Mouse (Mus musculus) adipocyte (in vitro differentiated cells): ENCODE data around the gene Cacna1g.
"Not testable (repeated sequence)": the region's sequence is repeated elsewhere in the genome, so short reads cannot be mapped to it uniquely, and the experiment has no call there.

Experiments used
- DNase-seq: peaks from one replicate; pipeline ENCODE4 v3.0.0-alpha.2; 2016; ENCODE audit warnings: low spot score

Gene Cacna1g

DNA sequence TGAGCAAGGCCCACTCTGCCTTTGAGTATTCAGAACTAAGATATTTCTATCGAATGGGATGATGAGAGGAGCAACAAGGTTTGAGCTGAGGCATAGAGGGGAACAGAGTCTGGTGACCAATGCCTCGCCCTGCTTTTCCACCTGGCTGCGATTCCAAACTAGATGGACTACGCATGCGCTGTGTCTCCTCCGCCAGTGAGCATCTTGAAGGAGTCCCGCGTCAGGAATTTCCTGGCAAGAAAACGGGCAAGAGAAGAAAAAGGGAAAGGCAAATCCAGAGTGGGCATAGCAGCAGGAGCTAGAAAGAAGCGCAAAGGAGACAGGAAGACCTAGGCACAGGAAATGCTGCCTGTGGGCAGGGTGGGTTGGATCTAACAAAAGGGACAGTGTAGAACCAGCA lies 70.2 kb downstream of the Cacna1g start:
- no peak for DNase-seq

DNA sequence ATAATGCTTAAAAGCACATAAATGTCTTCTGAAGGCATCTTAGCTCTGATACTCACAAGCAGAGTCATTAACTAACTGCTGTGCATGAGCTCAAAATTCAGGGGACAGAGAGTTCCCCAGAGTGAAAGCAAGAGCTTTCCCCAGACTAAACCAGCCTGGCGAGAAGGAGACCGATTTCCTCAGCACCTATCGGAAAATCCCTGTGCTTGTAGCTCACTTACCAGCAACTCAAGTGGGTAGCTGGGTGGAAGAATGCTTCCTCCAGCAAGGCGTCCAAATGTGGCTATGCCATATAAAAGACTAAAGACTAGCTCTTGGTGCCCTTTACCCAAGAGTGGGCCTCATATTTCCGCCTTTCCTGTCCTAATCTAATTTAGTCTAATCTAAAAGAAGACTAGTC lies 71.3 kb downstream of the Cacna1g start:
- DNase-seq = no peak

DNA sequence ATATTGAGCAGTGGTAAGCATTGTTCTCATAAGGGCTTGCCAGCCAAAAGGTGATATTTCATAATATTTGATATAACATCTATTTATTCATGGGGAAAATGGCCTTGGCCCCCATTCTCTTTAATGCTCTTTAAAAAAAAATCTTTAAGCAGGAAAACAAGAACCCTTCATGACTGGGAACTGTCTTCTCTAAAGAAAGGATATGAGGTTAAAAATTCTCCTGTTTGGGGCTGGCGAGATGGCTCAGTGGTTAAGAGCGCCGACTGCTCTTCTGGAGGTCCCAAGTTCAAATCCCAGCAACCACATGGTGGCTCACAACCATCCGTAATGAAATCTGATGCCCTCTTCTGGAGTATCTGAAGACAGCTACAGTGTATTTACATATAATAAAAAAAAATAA lies 72.0 kb downstream of the Cacna1g start:
- not testable (repeated sequence) for DNase-seq

DNA sequence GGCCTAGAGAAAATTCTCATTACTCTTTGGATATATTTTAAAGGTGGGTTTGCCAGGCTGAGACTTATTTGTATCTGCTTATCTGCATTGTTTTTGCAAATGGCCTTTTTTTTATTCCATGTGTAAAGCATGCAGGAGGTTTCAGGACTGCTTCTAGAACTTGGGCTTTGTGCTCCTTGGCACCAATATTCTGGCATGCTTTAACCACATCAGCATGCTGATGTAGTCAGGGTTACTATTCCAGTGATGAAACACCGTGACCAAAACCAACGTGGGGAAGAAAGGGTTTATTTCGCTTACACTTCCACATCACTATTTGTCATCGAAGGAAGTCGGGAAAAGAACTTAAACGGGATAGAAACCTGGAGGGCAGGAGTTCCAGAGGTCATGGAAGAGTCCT lies 73.0 kb downstream of the Cacna1g start:
- DNase-seq = peak; percentile 67

DNA sequence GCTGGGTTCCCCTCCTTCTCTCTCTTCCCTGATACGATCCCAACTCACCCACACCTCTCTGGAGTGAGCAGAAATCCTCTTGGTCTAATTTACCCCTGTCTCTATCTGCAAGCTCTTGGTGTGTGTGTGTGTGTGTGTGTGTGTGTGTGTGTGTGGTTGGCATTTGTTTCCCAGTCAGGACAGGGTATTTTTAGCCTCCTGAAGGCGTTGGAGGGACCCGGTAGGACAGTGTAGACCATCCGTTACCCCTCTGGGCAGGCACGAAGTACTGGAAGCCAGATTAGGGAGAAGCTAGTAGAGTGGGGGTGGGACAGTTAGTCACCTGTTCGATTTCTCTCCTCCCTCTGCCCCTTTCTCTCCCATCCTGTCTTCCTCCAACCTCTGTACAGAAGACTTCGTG lies 79.9 kb downstream of the Cacna1g start:
- no peak for DNase-seq

DNA sequence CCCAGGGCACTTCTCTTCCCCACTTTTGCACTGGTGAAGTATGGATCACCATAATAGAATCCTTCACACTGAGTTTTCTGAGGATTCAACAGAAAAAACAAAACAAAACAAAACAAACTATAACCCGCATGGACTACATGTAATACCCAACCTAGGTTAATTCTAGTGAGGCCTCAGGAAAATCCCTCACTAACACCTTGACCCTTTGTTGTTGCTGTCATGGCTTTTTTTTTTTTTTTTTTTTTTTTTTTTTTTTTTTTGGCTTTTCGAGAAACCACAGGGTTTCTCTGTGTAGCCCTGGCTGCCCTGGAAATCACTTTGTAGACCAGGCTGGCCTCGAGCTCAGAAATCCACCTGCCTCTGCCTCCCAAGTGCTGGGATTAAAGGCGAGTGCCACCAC lies 80.5 kb downstream of the Cacna1g start:
- DNase-seq = not testable (repeated sequence)

DNA sequence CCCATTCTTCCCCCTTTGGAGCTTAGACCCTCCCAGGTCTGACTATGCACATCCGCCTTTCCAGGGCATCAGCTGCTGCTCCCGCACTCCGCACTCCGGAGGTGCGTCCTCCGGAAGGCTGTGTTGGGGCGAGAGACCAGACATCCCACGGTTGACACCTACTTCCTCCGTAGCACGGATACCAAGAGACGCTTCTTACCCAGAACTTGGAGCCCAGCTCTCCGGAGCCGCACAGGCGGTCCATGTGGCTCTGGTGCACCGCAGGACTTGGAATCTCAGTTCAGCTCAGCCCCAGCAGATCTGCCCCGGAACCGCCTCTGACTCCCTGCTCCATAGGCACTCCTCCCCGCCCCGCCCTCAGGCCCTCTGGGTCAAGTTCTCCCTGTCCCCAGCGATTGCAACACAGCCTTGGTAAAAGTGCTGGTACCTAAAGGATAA lies 81.3 kb downstream of the Cacna1g start, which contains the start of gene Abcc3:
Gene Abcc3, minus strand, starts transcription at position 326 of the 438 bp plus-strand sequence.
- no peak for DNase-seq

DNA sequence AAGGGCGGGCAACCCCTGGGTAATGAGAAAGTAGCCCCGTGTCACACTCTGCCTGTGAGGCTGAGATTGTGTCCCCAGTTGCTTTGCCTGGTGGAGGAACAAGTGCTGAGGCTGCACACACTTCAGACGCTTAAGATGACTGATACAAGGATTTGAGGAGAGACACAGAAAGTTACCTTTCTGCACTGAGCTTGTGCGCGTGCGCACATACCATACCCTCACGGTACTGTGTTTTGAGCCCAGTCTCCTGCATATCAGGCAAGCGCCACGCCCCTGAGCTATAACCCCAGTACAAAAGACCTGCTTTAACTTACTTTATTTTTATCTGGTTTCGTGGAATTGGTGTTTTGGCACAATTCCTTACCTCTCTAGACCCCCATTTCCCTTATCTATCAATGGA lies 82.3 kb downstream of the Cacna1g start:
- no peak for DNase-seq

DNA sequence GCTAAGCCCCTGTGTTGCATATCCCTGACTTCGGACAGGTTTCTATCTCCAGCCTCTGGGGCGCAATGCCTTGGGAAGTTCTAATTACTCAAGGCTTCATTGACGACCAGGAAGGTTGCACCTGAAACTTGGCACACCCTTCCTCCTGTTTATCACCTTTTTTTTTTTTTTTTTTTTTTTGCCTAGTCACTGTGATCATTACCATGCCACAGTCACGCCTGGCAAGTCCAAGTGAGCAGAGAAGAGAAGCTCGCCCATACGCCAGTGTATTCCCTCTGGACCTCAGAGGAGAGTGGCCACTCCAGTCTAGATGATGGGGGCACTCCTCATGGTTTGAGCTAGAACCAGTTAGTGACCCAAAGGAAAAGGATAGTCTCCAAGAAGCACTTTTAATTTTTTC lies 83.2 kb downstream of the Cacna1g start:
- DNase-seq = no peak

DNA sequence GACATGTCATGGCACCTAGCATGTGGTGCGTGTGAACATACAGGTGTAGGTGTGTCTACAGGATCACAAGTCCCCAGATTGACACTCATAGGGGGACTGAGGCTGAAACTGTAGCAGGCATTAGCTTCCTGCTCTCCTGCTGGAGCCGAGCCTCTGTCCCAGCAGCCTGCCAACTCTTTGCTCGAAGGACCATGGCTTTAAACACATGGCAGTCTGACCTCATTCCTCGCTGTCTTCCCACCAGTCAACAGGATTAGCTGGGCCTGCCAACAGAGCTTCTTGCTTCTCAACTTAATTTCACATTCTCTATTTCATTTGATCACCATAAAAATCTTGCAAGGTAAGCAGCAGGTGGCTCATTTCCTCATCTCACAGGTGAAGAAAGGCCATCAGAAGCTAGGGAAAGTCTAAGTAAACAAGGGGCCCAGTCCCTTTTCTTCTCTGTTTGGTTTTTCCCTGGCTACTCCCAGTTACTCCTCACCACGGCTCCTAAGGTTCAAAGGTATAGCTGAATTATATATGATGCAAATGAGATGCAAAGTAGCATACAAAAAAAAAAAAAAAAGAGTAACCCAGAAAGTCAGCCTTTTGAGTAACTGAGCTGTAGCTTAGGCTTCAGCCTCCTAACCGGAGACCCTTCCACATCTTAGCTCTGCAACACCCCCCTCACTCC lies 84.1 kb downstream of the Cacna1g start:
- DNase-seq = peak; percentile 34

DNA sequence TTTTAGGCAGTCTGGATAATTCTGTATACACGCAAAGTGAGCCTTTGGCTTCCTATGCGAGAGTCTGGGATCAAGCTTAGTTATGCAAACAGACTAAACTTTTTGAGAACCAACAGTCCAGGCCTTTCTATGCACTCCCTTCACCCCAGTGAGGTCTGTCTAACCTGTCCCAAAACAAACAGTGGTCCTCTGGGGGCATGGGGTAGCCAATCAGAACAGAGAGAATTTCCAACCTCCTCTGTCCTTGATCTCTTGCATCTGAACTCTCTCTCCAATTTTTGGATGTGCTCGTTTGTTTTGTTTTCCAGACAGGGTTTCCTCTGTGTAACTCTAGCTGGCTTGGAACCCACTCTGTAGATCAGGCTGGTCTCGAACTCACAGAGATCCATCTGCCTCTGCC lies 85.0 kb downstream of the Cacna1g start:
- no peak for DNase-seq

DNA sequence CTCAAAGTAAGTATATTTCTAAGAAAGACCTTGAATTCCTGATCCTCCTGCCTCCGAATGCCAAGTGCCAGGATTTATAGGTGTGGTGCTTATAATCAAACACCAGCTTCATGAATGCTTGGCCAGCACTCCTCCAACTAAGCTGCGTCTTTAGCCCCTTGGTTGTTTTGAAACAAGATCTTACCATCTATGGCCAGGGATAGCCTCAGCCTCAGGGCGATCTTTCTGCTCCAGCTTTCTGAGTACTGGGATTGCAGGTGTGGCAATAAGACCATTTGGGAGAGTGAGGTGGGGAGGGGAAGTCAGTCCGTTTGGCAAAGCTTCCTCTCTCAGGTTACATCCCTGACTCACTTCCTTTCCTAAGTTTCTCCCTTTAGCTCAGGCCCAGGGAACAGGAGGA lies 86.2 kb downstream of the Cacna1g start:
- no peak for DNase-seq

DNA sequence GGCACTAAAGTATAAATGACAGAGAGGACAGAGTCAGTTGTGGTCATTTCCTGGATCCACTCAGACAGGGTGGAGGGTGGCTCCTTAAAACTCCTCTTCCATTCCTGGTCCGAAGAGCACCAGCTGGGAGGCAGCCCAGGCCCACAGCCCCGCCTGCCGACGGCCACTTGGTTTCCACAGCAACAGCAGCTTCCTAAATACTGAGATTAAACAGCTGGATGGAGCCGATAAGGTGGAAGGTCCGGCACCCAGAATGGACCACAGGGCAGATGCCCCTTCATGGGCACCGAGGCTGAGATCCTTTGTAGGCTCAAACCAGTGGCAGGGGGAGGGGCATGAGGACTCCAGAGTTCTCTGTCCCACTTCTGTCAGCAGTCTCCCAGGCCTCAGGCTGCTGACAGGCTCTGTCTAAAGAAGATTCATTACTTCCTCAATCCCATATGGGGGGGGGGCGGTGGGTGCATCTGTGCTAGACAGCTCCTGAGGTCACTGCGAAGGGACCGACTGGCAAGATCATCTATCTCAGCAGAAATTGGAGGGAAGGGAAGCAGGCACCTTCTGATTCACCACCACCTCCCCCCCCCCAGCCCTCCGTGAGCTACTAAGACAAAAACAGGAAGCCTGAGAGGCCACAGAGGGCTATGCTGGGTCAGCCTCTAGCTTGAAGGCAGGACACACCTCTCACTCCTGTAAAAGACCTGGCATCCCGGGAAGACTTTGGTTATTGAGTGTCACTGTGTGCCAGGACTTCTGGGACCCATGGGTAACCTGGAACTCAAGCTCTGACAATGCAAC lies 87.8 kb downstream of the Cacna1g start:
- no peak for DNase-seq

DNA sequence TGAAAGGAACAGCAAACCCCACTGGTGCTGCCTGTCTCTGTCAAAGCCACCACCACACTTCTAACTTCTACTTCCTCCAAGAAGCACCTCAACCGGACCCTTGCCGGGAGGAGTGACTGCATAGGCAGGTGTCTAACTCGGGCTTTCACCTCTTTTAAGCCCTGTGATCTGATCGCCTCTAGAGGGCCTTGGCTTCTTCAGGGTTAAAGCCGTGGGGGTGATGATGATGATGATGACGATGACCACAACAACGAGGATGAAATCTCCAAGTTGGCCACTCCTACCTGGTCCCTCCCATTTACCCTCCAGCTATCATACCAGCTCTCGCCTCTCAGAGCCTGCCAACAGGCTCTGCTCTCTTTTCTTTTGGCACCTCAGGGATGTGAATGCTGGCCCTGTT lies 94.3 kb downstream of the Cacna1g start:
- DNase-seq = no peak

DNA sequence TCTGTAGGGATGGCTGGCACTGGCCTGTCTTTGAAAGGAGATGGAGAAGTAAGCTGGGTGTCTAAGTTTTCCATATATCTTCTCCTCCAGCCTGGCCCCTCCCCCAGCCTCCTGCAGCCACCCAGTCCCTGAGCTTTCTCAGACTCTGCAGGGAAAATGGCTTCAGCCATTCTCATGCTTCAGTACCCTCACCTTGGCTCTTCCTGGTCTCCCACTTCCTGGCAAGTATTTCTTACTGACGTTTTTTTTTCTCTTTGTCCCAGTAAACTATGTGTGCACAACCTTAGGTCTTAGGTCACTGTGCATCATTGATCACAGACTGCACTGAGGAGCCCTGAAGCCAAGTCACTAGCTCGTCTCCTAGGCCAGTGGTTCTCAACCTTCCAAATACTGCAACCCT lies 94.9 kb downstream of the Cacna1g start:
- no peak for DNase-seq

DNA sequence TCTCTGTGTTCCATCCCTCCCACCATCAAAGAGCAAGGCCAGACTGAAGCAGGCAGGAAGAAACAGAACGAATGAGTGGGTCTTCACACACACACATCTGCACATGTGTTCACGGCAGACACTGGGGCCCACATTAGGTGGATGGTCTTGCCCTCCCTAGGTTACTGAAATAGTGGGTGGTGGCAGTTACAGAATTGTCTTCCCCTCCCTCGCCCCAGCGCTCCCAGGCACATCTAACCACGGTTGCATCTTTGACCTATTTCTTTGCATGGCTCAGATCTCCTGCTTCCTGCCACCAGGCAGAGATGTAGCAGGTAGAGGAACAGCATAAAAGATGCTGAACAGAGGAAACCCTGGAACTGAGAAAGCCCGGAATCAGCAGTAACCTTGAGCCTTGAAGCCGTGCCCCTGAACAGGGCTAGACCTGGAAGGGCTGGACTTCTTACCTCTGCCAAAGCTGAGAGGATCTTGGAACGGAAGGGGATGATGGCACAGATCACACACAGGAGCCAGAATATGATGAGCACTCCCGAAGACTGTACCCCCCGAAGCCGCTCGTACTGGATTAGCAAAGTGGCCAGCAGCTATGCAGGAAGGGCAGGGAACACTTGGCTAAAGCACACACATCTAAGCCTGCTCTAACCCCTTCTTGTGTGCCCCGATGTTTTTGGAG lies 99.6 kb downstream of the Cacna1g start:
- no peak for DNase-seq

DNA sequence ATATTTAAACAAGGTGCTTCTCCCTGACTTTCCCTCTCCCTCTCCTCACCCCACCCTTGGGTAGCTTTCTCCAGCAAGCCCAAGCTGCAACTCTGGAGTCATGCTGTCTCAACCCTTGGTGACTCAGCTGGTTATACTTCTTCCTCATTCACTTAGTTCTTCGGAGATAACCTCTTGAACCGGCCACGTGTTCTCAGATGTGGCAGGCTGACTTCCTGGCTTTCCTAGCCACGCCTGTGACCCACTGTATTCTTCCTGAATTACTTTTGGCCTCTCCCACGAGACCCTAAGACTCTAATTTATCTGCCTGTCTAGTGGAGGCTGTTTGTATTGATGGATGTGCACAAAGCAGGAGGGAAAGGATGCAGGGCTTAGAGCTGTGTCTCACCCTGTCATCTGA lies 103.2 kb downstream of the Cacna1g start:
- peak; percentile 11 for DNase-seq

DNA sequence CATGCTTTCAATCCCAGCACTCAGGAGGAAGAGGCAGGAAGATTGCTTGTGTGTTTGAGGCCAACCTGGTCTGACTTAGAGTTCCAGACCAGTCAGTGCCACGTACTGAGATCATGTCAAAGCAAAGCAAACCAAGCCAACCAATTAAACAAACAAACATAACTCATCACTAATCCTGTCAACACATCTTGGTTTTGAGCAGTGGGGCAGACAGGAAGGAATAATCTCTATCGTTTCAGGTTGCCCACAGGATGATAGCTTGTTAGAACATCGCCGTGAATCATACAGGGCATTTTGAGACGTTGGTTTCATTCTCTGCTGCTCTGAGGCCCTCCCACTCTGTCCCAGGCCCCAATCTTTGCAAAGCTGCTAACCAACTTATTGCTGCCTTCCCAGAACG lies 104.0 kb downstream of the Cacna1g start:
- no peak for DNase-seq

DNA sequence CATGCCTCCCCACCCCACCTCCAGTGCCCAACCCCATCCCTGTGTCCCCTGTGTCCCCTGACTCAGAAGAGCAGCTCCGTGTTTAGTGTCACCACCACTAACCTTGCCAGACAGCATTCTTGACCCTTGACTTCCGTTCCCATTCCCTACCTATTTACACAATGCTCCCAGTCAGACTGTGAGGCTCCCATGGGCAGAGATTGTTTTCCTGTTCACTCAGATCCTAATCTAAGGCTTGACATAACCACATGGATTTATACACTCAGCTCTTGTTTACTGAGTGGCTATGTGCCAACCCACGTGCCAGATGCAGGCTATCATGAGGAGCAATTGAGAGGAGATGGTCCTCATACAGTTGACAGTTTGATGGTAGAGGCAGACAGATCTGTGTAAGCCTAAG lies 108.7 kb downstream of the Cacna1g start:
- DNase-seq = no peak

DNA sequence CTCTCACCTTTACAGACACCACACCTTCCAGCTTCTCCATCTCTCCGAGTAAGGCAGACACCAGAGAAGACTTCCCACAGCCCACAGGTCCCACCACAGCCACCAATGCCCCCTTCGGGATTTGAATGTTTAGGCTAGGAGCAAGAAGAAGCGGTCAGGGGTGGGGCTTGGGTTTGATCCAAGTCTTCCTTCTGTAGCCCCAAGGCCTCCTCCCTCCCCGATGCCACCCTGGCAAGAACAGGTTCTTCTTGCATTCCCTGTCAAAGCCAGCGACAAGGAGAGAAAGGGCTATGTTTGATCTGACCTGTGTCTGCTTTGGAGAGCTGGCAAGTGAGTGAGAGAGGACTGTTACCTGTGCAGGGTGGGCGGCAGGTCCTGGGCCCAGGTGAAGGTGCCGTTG lies 110.3 kb downstream of the Cacna1g start:
- no peak for DNase-seq

DNA sequence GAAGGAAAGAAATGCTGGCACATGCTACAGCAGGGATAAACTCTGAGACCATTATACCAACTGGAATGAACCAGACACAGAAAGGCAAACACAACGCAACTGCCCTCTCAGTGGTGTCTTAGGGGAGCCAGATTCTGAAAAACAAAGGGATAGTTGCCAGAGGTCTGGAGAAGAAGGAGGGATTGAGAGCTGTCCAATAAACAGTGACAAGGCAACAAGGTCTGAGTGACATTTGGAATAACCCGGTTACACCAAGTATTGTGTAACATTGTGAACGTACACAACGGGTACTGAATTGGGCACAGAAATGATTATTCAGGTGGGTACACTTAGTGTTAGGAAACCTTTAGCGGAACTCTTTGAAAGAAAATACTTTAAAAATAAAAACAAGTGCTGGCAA lies 111.9 kb downstream of the Cacna1g start:
- DNase-seq = peak; percentile 54

DNA sequence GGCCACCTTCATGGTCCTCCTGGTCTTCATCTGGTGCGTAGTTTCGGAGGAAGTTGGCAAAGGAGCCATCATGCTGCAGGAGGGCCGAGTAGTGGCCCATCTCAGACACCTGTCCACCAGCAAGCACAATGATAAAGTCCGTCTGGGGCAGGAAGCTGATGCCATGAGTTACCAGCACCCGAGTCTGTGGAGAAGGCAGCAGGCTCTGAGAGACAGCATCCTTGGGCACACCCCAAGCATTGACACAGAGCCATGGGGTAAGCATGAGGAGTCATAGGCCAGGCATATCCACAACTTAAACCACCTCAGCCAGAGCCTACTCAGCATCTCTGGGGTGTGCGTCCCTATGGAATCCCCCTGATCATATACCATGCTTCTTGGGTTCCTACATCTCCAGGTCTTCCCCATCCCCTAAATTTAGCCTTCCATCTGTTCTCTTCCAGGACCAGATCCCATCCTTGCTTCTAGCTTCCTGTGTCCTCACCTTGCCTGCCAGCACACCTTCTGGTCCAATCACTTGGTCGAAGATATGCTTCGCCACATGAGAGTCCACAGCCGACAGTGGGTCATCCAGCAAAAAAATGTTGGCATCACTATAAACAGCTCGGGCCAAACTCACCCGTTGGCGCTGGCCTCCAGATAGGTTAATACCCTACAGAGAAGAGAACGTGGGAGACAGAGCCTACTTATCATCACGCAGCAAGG lies 112.7 kb downstream of the Cacna1g start:
- DNase-seq = no peak
